Mouse (Mus musculus): ENCODE measurements around the gene Krtap3-1.
"Not testable (repeated sequence)": the region's sequence is repeated elsewhere in the genome, so short reads cannot be mapped to it uniquely, and the experiment has no call there.

Gene Krtap3-1

GRCm38 (mm10) chr11:99566530-99566929 is at the start of gene Krtap3-1:
Gene Krtap3-1 (minus strand): TSS chr11:99566630.
- no peak for DNase-seq

GRCm38 (mm10) chr11:99614796-99615363 is 48.5 kb upstream of the Krtap3-1 start, which contains the start of gene Krtap2-4:
Gene Krtap2-4 (minus strand): TSS chr11:99614846.
- no peak for DNase-seq

- not testable (repeated sequence) for DNase-seq
Observed at GRCm38 (mm10) chr11:99610089-99610488, 43.7 kb upstream of the Krtap3-1 start, which contains the start of gene Gm11937. Gene Gm11937 (minus strand): TSS chr11:99610189.

DNA sequence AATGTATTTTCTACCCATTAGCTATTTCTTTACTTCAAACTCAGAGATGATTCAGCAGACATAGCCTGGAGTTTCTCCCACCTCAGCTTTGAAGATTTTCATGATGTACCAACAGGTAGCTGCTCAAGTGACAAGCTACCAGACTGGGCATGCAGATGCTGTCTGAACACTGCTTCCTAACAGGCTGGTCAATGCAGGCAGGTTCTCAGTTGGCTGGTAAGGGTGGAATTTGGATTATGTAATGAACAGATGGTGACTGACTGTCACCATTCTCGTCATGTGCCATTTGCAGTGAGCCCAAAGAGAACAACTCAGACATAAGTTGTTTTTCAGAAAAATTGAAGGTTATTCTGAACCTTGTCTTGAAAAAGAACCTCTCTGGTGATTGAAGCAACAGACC is 42.7 kb upstream of the Krtap3-1 start:
- no peak for DNase-seq

GRCm38 (mm10) chr11:99603208-99603607 is 36.8 kb upstream of the Krtap3-1 start, which contains the start of gene Gm11938:
Gene Gm11938 (minus strand): TSS chr11:99603308.
- not testable (repeated sequence) for DNase-seq

DNA sequence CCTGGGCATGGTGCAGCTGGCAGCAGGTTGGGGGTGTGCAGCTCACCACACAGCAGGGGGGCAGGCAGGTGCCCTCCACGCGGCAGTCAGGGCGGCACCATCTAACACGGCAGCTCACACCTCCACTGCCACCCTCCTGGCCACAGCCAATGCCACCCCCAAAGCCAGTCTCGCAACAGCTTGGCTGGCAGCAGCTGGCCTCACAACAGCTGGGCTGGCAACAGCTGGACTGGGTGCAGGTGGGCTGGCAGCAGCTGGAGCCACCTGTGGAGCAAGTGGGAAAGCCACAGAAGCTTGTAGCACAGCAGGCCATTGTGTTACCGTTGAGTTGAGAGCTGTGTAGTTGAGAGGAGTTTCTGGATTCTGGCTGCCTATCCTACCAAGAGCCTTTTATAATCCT is 31.3 kb upstream of the Krtap3-1 start, which contains the start of gene Krtap9-3:
Gene Krtap9-3 (minus strand): TSS at position 364 of the 400 bp plus-strand sequence.
- DNase-seq, result not testable (repeated sequence)

GRCm38 (mm10) chr11:99590981-99591380 is 24.6 kb upstream of the Krtap3-1 start, which contains the start of gene Krtap1-3:
Gene Krtap1-3 (minus strand): TSS chr11:99591339.
- no peak for DNase-seq

GRCm38 (mm10) chr11:99585096-99585495 is 18.7 kb upstream of the Krtap3-1 start:
- DNase-seq, result no peak

DNA sequence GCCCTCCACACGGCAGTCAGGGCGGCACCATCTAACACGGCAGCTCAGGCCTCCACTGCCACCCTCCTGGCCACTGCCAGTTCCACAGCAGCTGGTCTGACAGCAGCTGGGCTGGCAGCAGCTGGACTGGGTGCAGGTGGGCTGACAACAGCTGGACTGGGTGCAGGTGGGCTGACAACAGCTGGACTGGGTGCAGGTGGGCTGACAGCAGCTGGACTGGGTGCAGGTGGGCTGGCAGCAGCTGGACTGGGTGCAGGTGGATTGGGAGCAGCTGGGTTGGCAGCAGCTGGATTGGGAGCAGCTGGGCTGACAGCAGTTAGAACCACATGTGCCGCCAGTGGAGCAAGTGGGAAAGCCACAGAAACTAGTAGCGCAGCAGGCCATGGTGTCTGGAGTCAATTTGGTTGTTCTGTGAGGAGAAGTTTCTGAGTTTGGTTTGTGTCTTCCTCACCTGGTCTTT is 16.8 kb upstream of the Krtap3-1 start, which contains the start of gene Krtap1-4:
Gene Krtap1-4 (minus strand): TSS at position 410 of the 460 bp plus-strand sequence.
- DNase-seq, result no peak

- no peak for DNase-seq
Observed at GRCm38 (mm10) chr11:99581564-99581963, 15.1 kb upstream of the Krtap3-1 start.

DNA sequence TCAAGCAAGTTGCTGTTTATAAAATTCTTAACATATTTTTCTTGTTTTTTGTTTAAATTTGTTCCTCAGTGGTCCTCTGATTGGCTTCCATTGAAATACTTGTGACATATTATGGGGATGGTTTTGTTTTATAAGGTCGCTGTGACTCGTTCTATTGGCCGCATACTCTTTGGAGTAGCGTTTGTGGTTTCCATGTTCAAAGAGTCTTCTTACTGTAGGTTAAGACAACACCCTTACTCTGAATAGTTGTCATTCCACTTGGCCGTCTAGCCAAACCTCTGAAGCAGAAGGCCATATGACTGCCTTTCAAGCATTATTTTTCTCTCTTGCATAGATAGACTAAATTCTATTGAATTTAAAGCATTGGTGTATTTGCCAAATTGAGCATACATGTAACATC is 14.6 kb upstream of the Krtap3-1 start:
- no peak for DNase-seq

- DNase-seq, result no peak
Observed at GRCm38 (mm10) chr11:99580636-99581035, 14.2 kb upstream of the Krtap3-1 start, which contains the start of gene Krtap1-5. Gene Krtap1-5 (minus strand): TSS chr11:99581016.

- DNase-seq, result peak; percentile 35 to 50
Observed at GRCm38 (mm10) chr11:99574106-99574505, 7.7 kb upstream of the Krtap3-1 start.

- no peak for DNase-seq
Observed at GRCm38 (mm10) chr11:99573164-99573563, 6.7 kb upstream of the Krtap3-1 start.

DNA sequence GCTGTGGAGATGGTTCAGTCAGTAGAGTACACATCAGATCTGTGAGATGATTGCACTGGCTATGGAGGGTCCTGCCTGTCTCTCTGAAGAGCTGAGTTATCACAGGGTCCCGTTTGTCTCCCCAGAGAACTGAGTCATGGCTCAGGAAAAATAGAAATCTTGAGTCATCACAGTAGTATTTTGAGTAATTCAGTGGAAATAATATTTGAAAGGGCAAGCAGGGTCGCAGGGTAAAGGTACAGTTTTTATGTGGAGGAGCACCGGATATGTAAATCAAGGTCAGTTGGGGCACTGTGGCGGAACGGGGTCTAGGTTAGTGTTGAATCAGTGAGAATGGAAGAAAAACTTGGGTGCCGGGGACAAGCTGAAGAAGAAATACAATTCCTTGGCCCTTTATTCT is 3.9 kb downstream of the Krtap3-1 start:
- no peak for DNase-seq

GRCm38 (mm10) chr11:99559366-99559765 is 7.1 kb downstream of the Krtap3-1 start, which contains the start of gene Gm11939:
Gene Gm11939 (minus strand): TSS chr11:99559466.
- DNase-seq, result no peak

GRCm38 (mm10) chr11:99557976-99558745 is 8.3 kb downstream of the Krtap3-1 start:
- DNase-seq, result no peak

DNA sequence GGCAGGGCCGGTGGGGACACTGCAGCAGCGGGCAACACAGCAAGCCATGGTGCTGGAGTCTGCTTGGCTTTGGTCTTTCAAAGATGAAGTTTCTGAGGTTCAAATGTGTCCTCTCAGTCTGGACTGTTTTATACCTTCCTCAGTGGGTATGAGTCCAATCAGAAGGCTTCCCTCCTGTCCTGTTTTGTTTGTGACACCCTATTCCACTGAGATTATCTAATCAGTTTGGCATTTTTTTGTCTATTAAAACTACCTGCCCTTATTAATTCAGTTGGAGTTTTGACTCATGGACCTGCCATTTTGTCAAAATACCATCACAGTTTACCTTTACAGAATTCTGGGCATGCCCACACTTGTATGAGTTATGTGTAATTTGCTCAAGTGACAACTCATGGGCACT is 9.7 kb downstream of the Krtap3-1 start, which contains the start of gene Krtap3-2:
Gene Krtap3-2 (minus strand): TSS at position 101 of the 400 bp plus-strand sequence.
- no peak for DNase-seq

- DNase-seq, result no peak
Observed at GRCm38 (mm10) chr11:99556195-99556594, 10.2 kb downstream of the Krtap3-1 start.

DNA sequence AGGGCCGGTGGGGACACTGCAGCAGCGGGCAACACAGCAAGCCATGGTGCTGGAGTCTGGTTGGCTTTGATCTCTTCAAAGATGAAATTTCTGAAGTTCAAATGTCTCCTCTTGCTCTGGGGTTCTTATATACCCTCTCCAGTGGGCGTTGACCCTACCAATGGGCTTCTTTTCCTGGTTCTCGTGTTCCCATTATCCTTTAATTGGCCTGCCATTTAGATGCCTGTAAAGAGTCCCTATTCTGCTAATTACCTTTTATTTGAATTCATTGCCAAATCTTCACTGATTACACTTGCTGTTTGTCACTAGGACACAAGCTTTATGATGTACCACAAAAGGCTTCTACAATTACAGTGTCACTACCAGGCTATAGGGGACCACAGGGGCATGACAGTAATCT is 15.7 kb downstream of the Krtap3-1 start, which contains the start of gene Krtap3-3:
Gene Krtap3-3 (minus strand): TSS at position 101 of the 400 bp plus-strand sequence.
- no peak for DNase-seq

DNA sequence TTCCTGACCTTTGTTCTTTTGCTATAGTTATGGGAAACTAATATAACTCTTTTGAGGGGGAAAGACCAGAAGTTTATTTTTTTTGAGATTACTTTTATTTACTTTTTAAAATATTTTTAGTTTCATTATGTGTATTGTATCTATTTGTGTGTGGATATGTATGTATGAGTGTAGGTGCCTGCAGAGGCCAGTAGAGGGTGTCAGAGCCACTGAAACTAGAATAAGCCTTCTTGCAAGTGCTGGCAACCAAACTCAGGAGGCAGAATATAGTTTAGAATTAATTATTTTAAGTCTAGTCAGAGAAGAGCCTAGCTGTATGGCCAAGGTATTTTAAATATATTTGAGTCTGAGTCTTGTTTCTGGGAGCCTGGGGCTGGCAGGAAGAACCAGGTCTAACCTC is 18.5 kb downstream of the Krtap3-1 start:
- DNase-seq, result no peak

DNA sequence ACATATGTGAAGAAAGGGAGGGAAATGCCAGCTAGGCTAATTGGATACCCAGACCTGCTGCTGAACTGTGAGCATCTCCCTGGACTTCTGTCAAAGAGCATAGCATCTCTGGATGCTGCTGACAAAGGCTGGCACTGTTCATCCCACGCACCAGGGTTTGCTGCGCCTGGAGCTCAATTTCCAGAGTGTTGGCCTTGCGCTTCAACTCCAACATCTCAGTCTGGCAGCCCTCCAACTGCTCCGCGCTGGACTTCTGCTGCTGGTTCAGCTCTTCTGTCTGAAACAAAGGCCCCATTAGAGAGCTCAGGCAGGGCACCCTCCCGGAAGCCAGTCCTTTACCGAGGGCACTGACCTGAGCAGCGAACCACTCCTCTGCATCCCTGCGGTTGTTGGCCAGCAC is 26.7 kb downstream of the Krtap3-1 start:
- no peak for DNase-seq

DNA sequence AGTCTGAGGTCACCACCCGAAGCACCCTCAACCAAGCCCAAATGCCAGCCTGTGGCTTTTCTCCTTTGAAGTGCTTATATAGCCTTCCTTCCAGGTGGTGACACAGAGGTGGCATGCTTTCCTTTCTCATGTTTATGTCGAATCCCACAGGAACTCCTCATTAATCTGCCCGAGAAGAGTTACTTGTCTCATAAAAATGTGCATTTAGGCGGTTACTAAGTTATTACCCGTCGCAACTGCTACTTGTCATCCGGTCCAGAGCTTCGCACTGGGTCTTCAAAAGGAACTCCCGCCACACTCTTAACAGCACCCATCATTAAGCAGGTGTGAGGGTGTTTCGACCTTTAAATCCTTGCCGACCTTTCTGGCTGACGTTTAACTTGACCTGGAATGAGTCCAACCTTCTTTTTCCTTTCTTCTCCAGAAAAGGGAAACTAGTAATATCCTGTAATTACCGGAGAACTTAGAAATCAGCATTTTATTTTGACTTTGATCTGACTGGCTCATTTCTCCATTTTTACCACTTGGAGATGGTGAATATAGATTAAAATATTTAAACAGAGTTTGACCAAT is 45.1 kb downstream of the Krtap3-1 start, which contains the start of gene Krt39:
Gene Krt39 (minus strand): TSS at position 51 of the 573 bp plus-strand sequence.
- DNase-seq, result no peak

Measured in thymus, postnatal 36 days (tissue).